9 mouse cellular contexts compared by ENCODE assay signal in the genomic region with DNA sequence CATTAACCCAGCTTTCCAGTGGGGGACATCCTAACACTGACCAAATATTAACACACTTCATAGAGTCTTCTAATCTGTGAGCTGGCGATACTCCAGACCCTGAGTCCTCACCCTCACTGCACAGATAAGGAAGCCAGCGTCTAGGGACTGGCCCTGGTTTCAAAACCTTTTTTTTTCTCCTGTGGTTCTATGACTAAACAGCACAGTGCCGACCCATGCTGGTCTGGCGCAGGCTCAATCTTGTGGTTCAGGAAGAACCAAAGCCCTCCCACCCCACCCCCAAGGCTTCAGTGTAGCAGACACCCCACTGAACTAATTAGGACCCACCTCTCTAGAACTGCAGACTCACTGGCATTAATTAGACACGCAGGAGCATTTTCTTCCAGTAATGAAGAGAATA.
A peak's percentile ranks its signal among the peaks of the same experiment; 100 is the strongest.
DNase-seq lines count a peak whose midpoint lies in the region; ATAC-seq and TF ChIP-seq lines count a peak whose summit lies in the region.
"Had no signal": no experiment of that assay in that cellular context is flagged by ENCODE, and none has a peak within 500 bp of the region (broad histone marks: within the 10 kb centered on the region; RNA-seq: fewer than 3 reads in every experiment).

No protein-coding gene starts in this region.

- no peak overlapping the region for H3K4me3 ChIP-seq in intestine, embryonic 16.5 days (ENCODE audit: low read length)
- no peak overlapping the region for H3K4me3 ChIP-seq in intestine, postnatal 0 days (ENCODE audit: low read depth, low read length)
- H3K4me3 ChIP-seq in forebrain, embryonic 10.5 days, result no peak overlapping the region
- H3K4me3 ChIP-seq in layer of hippocampus, adult 2 months, result no peak overlapping the region
- H3K4me3 ChIP-seq: midbrain, embryonic 12.5 days had no signal

- H3K4me1 ChIP-seq in intestine, embryonic 16.5 days (ENCODE audit: control insufficient read depth, insufficient read depth, low read length), result peaks cover 8% of the 10 kb centered on the region
- H3K4me1 ChIP-seq in intestine, postnatal 0 days (replicated peaks; ENCODE audit: control insufficient read depth, insufficient read depth, low read length), result no peaks in the 10 kb centered on the region
- H3K4me1 ChIP-seq in forebrain, embryonic 10.5 days, result peaks cover 29% of the 10 kb centered on the region

- H3K36me3 ChIP-seq in intestine, embryonic 16.5 days (ENCODE audit: control insufficient read depth, insufficient read depth, low read length), result no peaks in the 10 kb centered on the region
- H3K36me3 ChIP-seq in intestine, postnatal 0 days (ENCODE audit: control insufficient read depth, insufficient read depth), result no peaks in the 10 kb centered on the region
- H3K36me3 ChIP-seq in forebrain, embryonic 10.5 days (replicated peaks), result no peaks in the 10 kb centered on the region
- H3K36me3 ChIP-seq: midbrain, embryonic 12.5 days had no signal

- no peak overlapping the region for H3K9ac ChIP-seq in intestine, embryonic 16.5 days (ENCODE audit: low read depth, low read length)
- no peak overlapping the region for H3K9ac ChIP-seq in intestine, postnatal 0 days (ENCODE audit: low read depth, low read length)
- H3K9ac ChIP-seq: midbrain, embryonic 12.5 days had no signal

- no peak for TF ChIP-seq CTCF in intestine, postnatal 0 days (IDR thresholded peaks at IDR 0.05; ENCODE audit: low read depth)
- TF ChIP-seq CTCF in layer of hippocampus, adult 2 months (conservative IDR thresholded peaks at IDR 0.05), result no peak

- WGBS in intestine, embryonic 16.5 days, result 40% methylated on average over 5 of the region's 5 CpGs
- 49% methylated on average over 5 of the region's 5 CpGs for WGBS in intestine, postnatal 0 days
- WGBS in forebrain, embryonic 10.5 days, result 54% methylated on average over 5 of the region's 5 CpGs

- no peaks in the 10 kb centered on the region for H3K27me3 ChIP-seq in intestine, embryonic 16.5 days (replicated peaks; ENCODE audit: control insufficient read depth, insufficient read depth, low read length)
- H3K27me3 ChIP-seq in intestine, postnatal 0 days (replicated peaks; ENCODE audit: control insufficient read depth, insufficient read depth, low read length), result no peaks in the 10 kb centered on the region
- H3K27me3 ChIP-seq in forebrain, embryonic 10.5 days (ENCODE audit: poor library complexity, severe bottlenecking), result no peaks in the 10 kb centered on the region
- H3K27me3 ChIP-seq: midbrain, embryonic 12.5 days had no signal

- peak; percentile 31 for DNase-seq in CD4-positive, CD25-positive, alpha-beta regulatory T cell, adult 2 months (ENCODE audit: low read depth, low spot score)
- DNase-seq in forebrain, embryonic 10.5 days (ENCODE audit: extremely low spot score, low spot score), result no peak
- peak; percentile 44 for DNase-seq in lung, postnatal 36 days
- DNase-seq in cerebellum, adult 18-20 months, result no peak
- DNase-seq in layer of hippocampus, adult 2 months (ENCODE audit: low spot score in 2 of 2), result no peak
- DNase-seq in left cerebral cortex, adult 18-20 months (ENCODE audit: low spot score in 2 of 2), result no peak

- ATAC-seq in intestine, embryonic 16.5 days, result peak; percentile 31; the same call in 1 of the 2 replicates
- no peak for ATAC-seq in intestine, postnatal 0 days

- H3K4me2 ChIP-seq in intestine, embryonic 16.5 days (ENCODE audit: low read depth, low read length), result no peak overlapping the region
- H3K4me2 ChIP-seq in intestine, postnatal 0 days (replicated peaks; ENCODE audit: low read depth), result no peak overlapping the region
- H3K4me2 ChIP-seq: midbrain, embryonic 12.5 days had no signal

- H3K9me3 ChIP-seq in intestine, embryonic 16.5 days (ENCODE audit: control insufficient read depth, low read length), result no peaks in the 10 kb centered on the region
- H3K9me3 ChIP-seq in intestine, postnatal 0 days (ENCODE audit: control insufficient read depth), result no peaks in the 10 kb centered on the region
- no peaks in the 10 kb centered on the region for H3K9me3 ChIP-seq in forebrain, embryonic 10.5 days
- H3K9me3 ChIP-seq: midbrain, embryonic 12.5 days had no signal

- H3K27ac ChIP-seq in intestine, embryonic 16.5 days (ENCODE audit: low read length), result no peak overlapping the region
- no peak overlapping the region for H3K27ac ChIP-seq in intestine, postnatal 0 days (ENCODE audit: low read depth, low read length)
- peak overlapping the region; percentile 58 for H3K27ac ChIP-seq in forebrain, embryonic 10.5 days
- no peak overlapping the region for H3K27ac ChIP-seq in layer of hippocampus, adult 2 months
- H3K27ac ChIP-seq: midbrain, embryonic 12.5 days had no signal

Comparison
In these comparisons a context has a peak if more than half of its experiments do, and no peak if none do; other contexts are left out.
1. DNase-seq: peak in CD4-positive, CD25-positive, alpha-beta regulatory T cell, adult 2 months (single experiment) and lung, postnatal 36 days (single experiment); none in forebrain, embryonic 10.5 days (single experiment), cerebellum, adult 18-20 months (0 of 2), layer of hippocampus, adult 2 months (0 of 2) and left cerebral cortex, adult 18-20 months (0 of 2).